Mouse (Mus musculus): ENCODE data around the gene Dus2. TPM values are rescaled to one million over a fixed set of nuclear protein-coding genes. Genes with fewer than 3 reads are reported as not detected.
A peak's percentile ranks its signal among the peaks of the same experiment; 100 is the strongest.

The Dus2 gene
- total RNA-seq (2021) = 10 to 100 TPM; 18.9 to 20.9 TPM

GRCm38 (mm10) chr8:105990856-105991387, at the start of gene Dus2:
Gene Dus2, plus strand, starts transcription at chr8:105991337.
- intact Hi-C loops (cut with DNase I) = no loop called here
- DNase-seq (ENCODE audit: extremely low spot score in 1 of 2, low spot score in 2 of 2) = peak; percentile 46 to 89

GRCm38 (mm10) chr8:105942026-105942425, 49.1 kb upstream of the Dus2 start:
- intact Hi-C loops (cut with DNase I) = no loop called here
- DNase-seq (ENCODE audit: extremely low spot score in 1 of 2, low spot score in 2 of 2) = no peak

- no peak for DNase-seq (ENCODE audit: extremely low spot score in 1 of 2, low spot score in 2 of 2)
Observed at GRCm38 (mm10) chr8:105942542-105942941, 48.6 kb upstream of the Dus2 start.

GRCm38 (mm10) chr8:105943321-105943739, 47.8 kb upstream of the Dus2 start, which contains the start of gene Lcat:
Gene Lcat, minus strand, starts transcription at chr8:105943382.
- intact Hi-C loops (cut with DNase I) = no loop called here
- DNase-seq (ENCODE audit: extremely low spot score in 1 of 2, low spot score in 2 of 2) = peak; percentile 49 to 53

More at GRCm38 (mm10) chr8:105942542-105942941, 48.6 kb upstream of the Dus2 start:
- intact Hi-C loops (cut with DNase I) = no loop called here

GRCm38 (mm10) chr8:105949350-105949749, 41.8 kb upstream of the Dus2 start:
- intact Hi-C loops (cut with DNase I) = no loop called here
- DNase-seq (ENCODE audit: extremely low spot score in 1 of 2, low spot score in 2 of 2) = peak; percentile 58 to 88

- intact Hi-C loops (cut with DNase I) = no loop called here
Observed at GRCm38 (mm10) chr8:105951057-105951659, 40.0 kb upstream of the Dus2 start.

GRCm38 (mm10) chr8:105956556-105956955, 34.6 kb upstream of the Dus2 start:
- DNase-seq (ENCODE audit: extremely low spot score in 1 of 2, low spot score in 2 of 2) = no peak
- intact Hi-C loops (cut with DNase I) = no loop called here

More at GRCm38 (mm10) chr8:105951057-105951659, 40.0 kb upstream of the Dus2 start:
- peak; percentile 61 to 63 for DNase-seq (ENCODE audit: extremely low spot score in 1 of 2, low spot score in 2 of 2)

- peak in 1 of 2 experiments; percentile 61 for DNase-seq (ENCODE audit: extremely low spot score in 1 of 2, low spot score in 2 of 2)
- intact Hi-C loops (cut with DNase I) = no loop called here
Observed at GRCm38 (mm10) chr8:105957813-105958212, 33.3 kb upstream of the Dus2 start.

- DNase-seq (ENCODE audit: extremely low spot score in 1 of 2, low spot score in 2 of 2) = peak in 1 of 2 experiments; percentile 71
- intact Hi-C loops (cut with DNase I) = no loop called here
Observed at GRCm38 (mm10) chr8:105959350-105959749, 31.8 kb upstream of the Dus2 start.

- no peak for DNase-seq (ENCODE audit: extremely low spot score in 1 of 2, low spot score in 2 of 2)
- intact Hi-C loops (cut with DNase I) = no loop called here
Observed at GRCm38 (mm10) chr8:105961101-105961500, 30.0 kb upstream of the Dus2 start.

- DNase-seq (ENCODE audit: extremely low spot score in 1 of 2, low spot score in 2 of 2) = no peak
- intact Hi-C loops (cut with DNase I) = no loop called here
Observed at GRCm38 (mm10) chr8:105961536-105961935, 29.6 kb upstream of the Dus2 start.

- intact Hi-C loops (cut with DNase I) = no loop called here
- DNase-seq (ENCODE audit: extremely low spot score in 1 of 2, low spot score in 2 of 2) = no peak
Observed at GRCm38 (mm10) chr8:105964506-105965265, 26.5 kb upstream of the Dus2 start.

- peak in 1 of 2 experiments; percentile 74 for DNase-seq (ENCODE audit: extremely low spot score in 1 of 2, low spot score in 2 of 2)
- intact Hi-C loops (cut with DNase I) = no loop called here
Observed at GRCm38 (mm10) chr8:105965266-105965904, 25.8 kb upstream of the Dus2 start.

GRCm38 (mm10) chr8:105965905-105966341, 25.2 kb upstream of the Dus2 start, which contains the start of gene Slc12a4:
Gene Slc12a4, minus strand, starts transcription at chr8:105966097.
- DNase-seq (ENCODE audit: extremely low spot score in 1 of 2, low spot score in 2 of 2) = peak in 1 of 2 experiments; percentile 89
- intact Hi-C loops (cut with DNase I) = no loop called here

- intact Hi-C loops (cut with DNase I) = no loop called here
- peak in 1 of 2 experiments; percentile 50 for DNase-seq (ENCODE audit: extremely low spot score in 1 of 2, low spot score in 2 of 2)
Observed at GRCm38 (mm10) chr8:105966692-105967311, 24.3 kb upstream of the Dus2 start.

GRCm38 (mm10) chr8:105969367-105969766, 21.8 kb upstream of the Dus2 start:
- intact Hi-C loops (cut with DNase I) = no loop called here
- no peak for DNase-seq (ENCODE audit: extremely low spot score in 1 of 2, low spot score in 2 of 2)

- intact Hi-C loops (cut with DNase I) = no loop called here
Observed at GRCm38 (mm10) chr8:105971019-105971720, 20.0 kb upstream of the Dus2 start.

GRCm38 (mm10) chr8:105975363-105975762, 15.8 kb upstream of the Dus2 start:
- intact Hi-C loops (cut with DNase I) = no loop called here
- no peak for DNase-seq (ENCODE audit: extremely low spot score in 1 of 2, low spot score in 2 of 2)

More at GRCm38 (mm10) chr8:105971019-105971720, 20.0 kb upstream of the Dus2 start:
- no peak for DNase-seq (ENCODE audit: extremely low spot score in 1 of 2, low spot score in 2 of 2)
